Mouse (Mus musculus): ENCODE results near the gene Odf4. TPM values are rescaled to one million over a fixed set of nuclear protein-coding genes. Genes with fewer than 3 reads are reported as not detected.
"Not testable (repeated sequence)": the region's sequence is repeated elsewhere in the genome, so short reads cannot be mapped to it uniquely, and the experiment has no call there.

The Odf4 gene
- polyA plus RNA-seq, 1 experiment from 2014 or later: not detected

DNA sequence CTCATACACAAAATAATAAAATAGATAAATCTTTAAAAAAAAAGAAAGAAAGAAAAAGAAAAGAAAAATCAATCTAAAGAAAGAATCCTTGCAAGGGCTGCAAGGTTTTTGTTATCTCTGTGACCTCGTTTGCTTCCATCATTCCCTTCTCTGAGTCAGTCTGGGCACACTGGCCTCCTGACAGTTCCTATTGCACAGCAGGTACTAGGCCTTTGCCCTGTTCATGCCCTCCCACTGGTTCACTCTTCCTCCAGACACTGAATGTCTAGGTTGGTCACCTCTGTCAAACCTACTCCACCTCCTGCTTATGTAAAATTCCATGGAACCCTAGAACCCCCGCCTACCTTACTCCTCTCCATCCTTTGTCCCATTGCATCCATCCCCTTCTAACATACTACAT is 18.4 kb upstream of the Odf4 start:
- no peak for ATAC-seq (ENCODE audit: low FRiP score, low read depth)

DNA sequence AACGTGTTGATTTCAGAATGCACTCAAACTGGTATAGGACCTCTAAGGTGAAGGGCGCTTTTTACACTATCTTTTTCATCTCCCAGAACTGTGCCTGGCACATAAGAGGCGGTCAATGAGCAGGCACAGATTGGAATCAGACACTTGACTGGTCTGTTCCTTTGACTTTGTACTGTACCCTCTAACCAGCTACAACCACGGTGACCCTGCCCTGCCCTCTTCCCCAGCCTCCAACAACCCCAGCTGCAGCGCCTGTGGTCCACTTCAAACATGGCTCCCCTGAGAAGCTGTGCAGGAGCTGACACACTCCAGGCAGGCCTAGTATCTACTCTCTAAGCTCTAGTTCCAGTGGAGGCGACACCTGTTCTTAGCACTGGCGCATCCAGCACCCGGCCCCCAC is 15.8 kb upstream of the Odf4 start:
- Histone ChIP-seq H3K4me1 (peaks cover 15% of the 10 kb centered on the region), H3K27me3 (peaks cover 19% of the 10 kb centered on the region), H3K4me3 (no peak overlapping the region), H3K27ac (no peak overlapping the region), H3K4me2 (replicated peaks) (no peak overlapping the region), H3K9ac (no peak overlapping the region), H3K9me3 (no peaks in the 10 kb centered on the region), H3K36me3 (no peaks in the 10 kb centered on the region)
- WGBS: 88% methylated on average over 8 of the region's 8 CpGs
- ATAC-seq (ENCODE audit: low FRiP score, low read depth): no peak

More for the DNA sequence above, 18.4 kb upstream of the Odf4 start:
- no peak overlapping the region for H3K9ac ChIP-seq
- H3K4me2 ChIP-seq (replicated peaks): no peak overlapping the region
- H3K27ac ChIP-seq: no peak overlapping the region
- 80% methylated on average over 2 of the region's 2 CpGs for WGBS
- H3K9me3 ChIP-seq: no peaks in the 10 kb centered on the region
- H3K4me1 ChIP-seq: peaks cover 13% of the 10 kb centered on the region
- no peak overlapping the region for H3K4me3 ChIP-seq
- H3K27me3 ChIP-seq: peaks cover 28% of the 10 kb centered on the region
- no peaks in the 10 kb centered on the region for H3K36me3 ChIP-seq

DNA sequence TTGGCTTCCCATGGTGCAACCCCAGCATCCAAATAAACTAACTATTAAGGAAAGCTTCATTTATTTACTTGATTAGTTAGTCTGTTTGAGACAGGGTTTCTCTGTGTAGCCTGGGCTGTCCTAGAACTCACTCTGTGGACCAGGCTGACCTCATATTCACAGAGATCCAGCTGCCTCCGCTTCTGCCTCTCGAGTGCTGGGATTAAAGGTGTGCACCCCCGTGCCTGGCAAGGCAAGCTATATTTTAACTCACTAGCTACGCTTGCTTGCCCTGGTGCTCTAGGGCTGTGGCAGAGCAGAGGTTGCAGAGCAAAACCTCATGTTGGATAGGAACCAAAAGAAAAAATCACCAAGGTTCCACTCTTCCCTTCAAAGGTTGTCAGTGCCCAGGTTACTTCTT is 13.6 kb upstream of the Odf4 start:
- Histone ChIP-seq H3K4me1 (peaks cover 6% of the 10 kb centered on the region), H3K4me3 (peak overlapping the region; percentile 52), H3K9me3 (no peaks in the 10 kb centered on the region), H3K9ac (peak overlapping the region; percentile 70), H3K27ac (no peak overlapping the region), H3K27me3 (no peaks in the 10 kb centered on the region), H3K36me3 (no peaks in the 10 kb centered on the region), H3K4me2 (replicated peaks) (peak overlapping the region; percentile 69)
- WGBS: 52% methylated on average over 4 of the region's 4 CpGs
- ATAC-seq (ENCODE audit: low FRiP score, low read depth): no peak

DNA sequence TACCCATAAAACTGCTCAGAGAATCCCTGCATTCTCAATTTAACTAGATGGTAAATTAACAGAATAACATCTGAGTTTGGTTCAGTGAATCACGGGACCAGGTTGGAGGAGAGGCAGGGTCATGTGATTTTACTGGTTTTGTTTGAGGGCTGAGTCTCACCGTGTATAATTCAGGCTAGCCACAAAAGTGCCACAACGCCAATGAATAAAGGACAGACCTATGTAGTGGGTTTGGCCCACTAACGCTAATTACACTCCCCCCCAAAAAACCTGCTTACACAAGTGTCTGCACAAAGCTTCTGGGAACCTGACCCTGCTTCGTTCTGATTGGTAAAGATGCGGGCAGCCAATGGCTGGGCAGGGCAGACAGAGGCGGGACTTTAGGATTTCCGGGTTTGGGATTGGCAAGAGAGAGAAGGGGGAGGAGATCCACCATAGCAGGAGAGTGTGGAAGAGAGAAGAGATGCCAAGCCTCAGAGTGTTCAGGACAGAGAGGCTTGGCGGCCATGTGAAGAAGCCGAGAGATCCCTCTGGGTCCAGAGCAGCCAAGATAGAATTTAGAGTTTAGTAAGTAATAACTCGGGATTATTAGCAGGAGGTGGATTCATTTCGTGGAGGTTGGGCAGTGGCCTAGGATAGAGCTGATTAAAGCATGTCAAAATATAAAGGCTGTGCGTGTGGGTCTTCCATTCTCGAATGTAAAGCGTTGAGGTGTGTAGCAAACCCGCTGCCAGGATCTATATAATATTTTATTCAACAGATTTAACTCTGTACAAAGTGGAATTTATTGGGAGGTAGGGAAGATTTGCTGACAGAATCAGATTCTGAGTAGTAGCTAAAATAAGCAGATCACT is 12.8 kb upstream of the Odf4 start:
- Histone ChIP-seq H3K4me2 (replicated peaks) (peak overlapping the region; percentile 69), H3K27ac (peak overlapping the region; percentile 6; the same call in 1 of the 2 replicates), H3K9ac (peak overlapping the region; percentile 70), H3K27me3 (no peaks in the 10 kb centered on the region), H3K4me3 (peak overlapping the region; percentile 52), H3K4me1 (peaks cover 6% of the 10 kb centered on the region), H3K36me3 (no peaks in the 10 kb centered on the region), H3K9me3 (no peaks in the 10 kb centered on the region)
- ATAC-seq (ENCODE audit: low FRiP score, low read depth): peak; percentile 100
- WGBS: 3% methylated on average over 16 of the region's 16 CpGs

DNA sequence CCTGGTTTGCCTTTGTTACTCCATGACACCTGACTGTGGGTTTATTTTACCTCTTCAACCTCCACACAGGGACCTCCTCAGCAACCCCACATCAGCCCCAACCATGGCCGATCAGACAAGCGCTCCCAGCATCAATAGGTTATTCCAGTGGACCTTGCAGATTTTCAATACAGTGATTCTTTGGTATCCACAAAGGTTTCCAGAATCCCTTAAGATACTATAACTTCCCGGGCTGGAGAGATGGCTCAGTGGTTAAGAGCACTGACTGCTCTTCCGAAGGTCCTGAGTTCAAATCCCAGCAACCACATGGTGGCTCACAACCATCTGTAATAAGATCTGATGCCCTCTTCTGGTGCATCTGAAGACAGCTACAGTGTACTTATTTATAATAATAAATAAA is 10.1 kb upstream of the Odf4 start:
- WGBS: 92% methylated on average over 4 of the region's 4 CpGs
- H3K9ac ChIP-seq; H3K4me3 ChIP-seq; H3K36me3 ChIP-seq; H3K4me1 ChIP-seq; ATAC-seq (ENCODE audit: low FRiP score, low read depth); H3K9me3 ChIP-seq; H3K27me3 ChIP-seq; H3K27ac ChIP-seq; H3K4me2 ChIP-seq (replicated peaks): not testable (repeated sequence)

DNA sequence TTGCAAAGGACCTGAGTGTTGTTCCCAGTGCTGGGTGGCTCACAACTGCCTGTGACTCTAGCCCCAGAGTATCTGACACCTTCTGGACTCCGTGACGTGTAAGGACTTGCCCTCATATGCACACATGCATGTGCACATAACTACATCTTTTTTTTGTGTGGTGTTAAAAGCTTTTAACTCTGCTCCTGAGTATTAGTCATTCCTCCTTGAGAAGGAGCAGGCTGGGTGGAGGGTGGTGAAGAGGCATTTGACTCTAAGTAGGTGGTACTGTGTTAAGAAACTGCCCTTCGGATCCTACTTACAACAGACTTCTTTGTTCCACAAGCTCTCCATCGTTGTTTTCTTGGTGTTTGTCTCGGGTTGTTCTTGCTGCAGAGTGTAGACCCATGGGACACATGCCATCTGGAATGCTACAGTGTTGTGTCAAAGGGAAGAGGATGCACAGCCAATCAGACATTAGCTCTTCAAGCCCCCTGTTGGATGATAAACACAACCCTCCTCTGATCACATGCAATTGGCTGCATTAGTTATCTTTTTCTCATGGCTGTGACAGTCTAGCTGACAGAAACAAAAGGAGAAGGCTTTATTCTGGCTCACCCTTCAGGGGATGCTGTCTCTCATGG is 7.1 kb upstream of the Odf4 start:
- no peaks in the 10 kb centered on the region for H3K9me3 ChIP-seq
- no peak overlapping the region for H3K4me3 ChIP-seq
- no peaks in the 10 kb centered on the region for H3K36me3 ChIP-seq
- 79% methylated on average over 5 of the region's 5 CpGs for WGBS
- no peak overlapping the region for H3K9ac ChIP-seq
- no peaks in the 10 kb centered on the region for H3K4me1 ChIP-seq
- H3K27me3 ChIP-seq: no peaks in the 10 kb centered on the region
- no peak overlapping the region for H3K4me2 ChIP-seq (replicated peaks)
- no peak overlapping the region for H3K27ac ChIP-seq
- no peak for ATAC-seq (ENCODE audit: low FRiP score, low read depth)

DNA sequence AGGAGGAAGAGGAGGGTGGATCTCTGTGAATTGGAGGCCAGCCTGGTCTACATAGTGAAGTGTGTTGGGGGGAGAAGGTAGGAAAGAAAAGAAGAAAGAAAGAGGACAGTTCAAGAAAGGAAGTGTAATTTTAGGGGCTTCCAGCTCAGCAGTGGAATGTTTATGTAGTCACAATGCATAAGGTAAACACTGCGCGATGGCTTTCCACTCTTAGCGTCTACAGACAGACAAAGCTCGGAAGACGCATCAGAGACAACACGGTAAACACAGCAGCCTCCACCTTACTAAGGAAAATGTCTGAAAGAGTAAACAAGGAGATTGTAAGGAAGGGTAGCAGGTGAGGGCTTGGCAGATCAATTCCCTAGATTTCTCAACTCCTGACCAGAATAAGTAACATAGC is 3.1 kb upstream of the Odf4 start:
- no peaks in the 10 kb centered on the region for H3K4me1 ChIP-seq
- no peak for ATAC-seq (ENCODE audit: low FRiP score, low read depth)
- H3K27me3 ChIP-seq: no peaks in the 10 kb centered on the region
- no peak overlapping the region for H3K4me2 ChIP-seq (replicated peaks)
- H3K4me3 ChIP-seq: no peak overlapping the region
- H3K36me3 ChIP-seq: no peaks in the 10 kb centered on the region
- no peaks in the 10 kb centered on the region for H3K9me3 ChIP-seq
- no peak overlapping the region for H3K27ac ChIP-seq
- WGBS: 65% methylated on average over 6 of the region's 6 CpGs
- H3K9ac ChIP-seq: no peak overlapping the region

DNA sequence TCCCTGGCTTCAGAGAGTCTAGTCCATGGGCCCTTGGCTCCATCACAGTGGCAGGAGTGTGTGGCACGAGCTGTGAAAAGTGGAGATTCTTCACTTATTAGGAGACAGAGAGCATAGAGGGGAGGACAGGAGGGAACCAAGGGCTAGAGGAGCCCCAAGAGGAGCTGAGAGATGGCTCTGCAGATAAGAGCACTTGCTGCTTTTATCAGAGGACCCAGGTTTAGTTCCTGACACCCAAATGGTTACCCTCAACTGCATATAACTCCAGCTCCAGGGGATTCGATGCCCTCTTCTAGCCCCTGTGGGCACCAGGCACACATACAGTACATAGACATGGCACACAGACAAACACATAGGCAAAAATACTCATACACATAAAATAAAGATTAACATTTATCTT is 2.1 kb downstream of the Odf4 start:
- H3K4me1 ChIP-seq: no peaks in the 10 kb centered on the region
- no peak for ATAC-seq (ENCODE audit: low FRiP score, low read depth)
- no peaks in the 10 kb centered on the region for H3K27me3 ChIP-seq
- no peak overlapping the region for H3K9ac ChIP-seq
- no peak overlapping the region for H3K4me2 ChIP-seq (replicated peaks)
- H3K36me3 ChIP-seq: no peaks in the 10 kb centered on the region
- no peak overlapping the region for H3K4me3 ChIP-seq
- 84% methylated on average over 2 of the region's 2 CpGs for WGBS
- H3K27ac ChIP-seq: no peak overlapping the region
- no peaks in the 10 kb centered on the region for H3K9me3 ChIP-seq

DNA sequence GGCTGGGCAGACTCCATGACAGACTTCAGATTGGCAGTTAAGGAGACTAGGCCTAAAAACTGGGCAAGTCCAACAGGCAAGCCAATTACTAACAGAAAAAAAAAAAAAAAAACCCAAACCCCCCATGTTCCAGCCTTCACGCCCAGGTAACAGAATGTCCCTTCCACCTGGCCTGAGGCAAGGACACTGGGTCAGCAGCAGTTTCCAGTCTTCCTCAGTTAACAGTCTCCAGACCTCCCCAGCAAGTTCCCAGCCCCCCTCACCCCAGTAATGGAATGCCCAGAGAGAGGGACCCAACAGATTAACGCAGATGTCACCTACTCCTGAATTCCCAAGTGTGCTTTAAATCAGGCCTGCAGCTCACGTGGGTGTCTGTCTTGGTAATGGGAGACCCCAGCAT is 3.7 kb downstream of the Odf4 start:
- no peak for ATAC-seq (ENCODE audit: low FRiP score, low read depth)
- Histone ChIP-seq H3K4me2 (replicated peaks) (no peak overlapping the region), H3K9ac (no peak overlapping the region), H3K4me1 (no peaks in the 10 kb centered on the region), H3K9me3 (no peaks in the 10 kb centered on the region), H3K4me3 (no peak overlapping the region), H3K27me3 (no peaks in the 10 kb centered on the region), H3K27ac (no peak overlapping the region), H3K36me3 (no peaks in the 10 kb centered on the region)
- 52% methylated on average over 3 of the region's 3 CpGs for WGBS

DNA sequence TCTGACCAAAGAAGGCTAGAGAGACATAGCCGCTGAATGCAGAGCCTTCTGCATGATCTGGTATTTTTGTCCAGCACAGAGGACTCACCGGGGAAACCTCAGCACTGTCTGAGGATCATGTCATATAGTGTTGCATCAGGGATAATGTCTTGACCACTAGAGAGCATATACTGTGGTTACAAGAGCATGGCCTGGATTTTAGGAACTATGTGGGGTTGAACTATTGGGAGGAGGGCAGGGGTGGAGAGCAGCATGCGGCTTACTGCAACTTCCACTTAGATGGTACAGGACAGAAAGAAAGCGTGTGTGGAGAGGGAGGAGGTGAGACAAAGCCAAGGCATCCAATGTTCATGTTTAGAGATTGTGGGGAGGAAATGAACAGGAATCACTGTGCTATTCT is 12.3 kb downstream of the Odf4 start:
- no peak overlapping the region for H3K9ac ChIP-seq
- ATAC-seq (ENCODE audit: low FRiP score, low read depth): no peak
- no peaks in the 10 kb centered on the region for H3K9me3 ChIP-seq
- peaks cover 15% of the 10 kb centered on the region; the same call in 1 of the 2 replicates for H3K4me1 ChIP-seq
- no peak overlapping the region for H3K4me3 ChIP-seq
- H3K4me2 ChIP-seq (replicated peaks): no peak overlapping the region
- no peaks in the 10 kb centered on the region for H3K36me3 ChIP-seq
- H3K27ac ChIP-seq: no peak overlapping the region
- no peaks in the 10 kb centered on the region for H3K27me3 ChIP-seq
- WGBS: 94% methylated on average over 4 of the region's 4 CpGs

DNA sequence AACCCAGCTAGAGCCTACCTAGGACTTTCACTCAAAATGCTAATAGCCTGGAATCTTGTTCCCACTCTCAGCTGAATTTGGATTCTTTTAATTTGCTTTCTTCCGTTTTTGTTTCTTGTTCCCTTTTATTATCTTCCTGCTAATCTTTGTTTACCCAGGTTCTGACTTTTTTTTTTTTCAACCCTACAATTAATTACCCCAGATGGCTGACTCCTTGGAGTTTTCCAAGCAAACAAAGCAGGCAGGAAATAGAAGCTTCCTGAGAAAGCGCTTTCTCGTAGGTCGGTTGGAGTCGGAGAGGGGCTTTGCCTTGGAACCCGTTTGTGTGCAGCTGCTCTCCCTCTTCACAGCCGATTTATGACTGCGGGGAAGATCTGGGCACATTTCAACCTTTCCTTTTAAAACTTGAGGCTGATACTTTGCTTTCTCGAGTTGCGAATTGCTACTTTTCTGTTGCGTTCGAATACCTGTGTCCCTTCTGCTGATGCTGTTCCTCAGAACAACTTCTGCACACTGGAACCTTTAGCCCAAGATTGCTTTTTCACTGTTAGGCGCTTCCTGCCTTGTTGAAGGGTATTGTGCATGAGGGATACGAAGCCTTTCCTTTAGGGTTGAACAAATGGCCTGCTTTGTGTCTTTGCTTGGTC is 15.2 kb downstream of the Odf4 start:
- Histone ChIP-seq H3K4me2 (replicated peaks) (peak overlapping the region; percentile 14; the same call in 1 of the 2 replicates), H3K27ac (peak overlapping the region; percentile 49), H3K9ac (peak overlapping the region; percentile 27; the same call in 1 of the 2 replicates), H3K9me3 (no peaks in the 10 kb centered on the region), H3K4me3 (no peak overlapping the region), H3K36me3 (peaks cover 4% of the 10 kb centered on the region), H3K4me1 (peaks cover 18% of the 10 kb centered on the region; the same call in 1 of the 2 replicates), H3K27me3 (no peaks in the 10 kb centered on the region)
- ATAC-seq (ENCODE audit: low FRiP score, low read depth): no peak
- WGBS: 33% methylated on average over 14 of the region's 14 CpGs

DNA sequence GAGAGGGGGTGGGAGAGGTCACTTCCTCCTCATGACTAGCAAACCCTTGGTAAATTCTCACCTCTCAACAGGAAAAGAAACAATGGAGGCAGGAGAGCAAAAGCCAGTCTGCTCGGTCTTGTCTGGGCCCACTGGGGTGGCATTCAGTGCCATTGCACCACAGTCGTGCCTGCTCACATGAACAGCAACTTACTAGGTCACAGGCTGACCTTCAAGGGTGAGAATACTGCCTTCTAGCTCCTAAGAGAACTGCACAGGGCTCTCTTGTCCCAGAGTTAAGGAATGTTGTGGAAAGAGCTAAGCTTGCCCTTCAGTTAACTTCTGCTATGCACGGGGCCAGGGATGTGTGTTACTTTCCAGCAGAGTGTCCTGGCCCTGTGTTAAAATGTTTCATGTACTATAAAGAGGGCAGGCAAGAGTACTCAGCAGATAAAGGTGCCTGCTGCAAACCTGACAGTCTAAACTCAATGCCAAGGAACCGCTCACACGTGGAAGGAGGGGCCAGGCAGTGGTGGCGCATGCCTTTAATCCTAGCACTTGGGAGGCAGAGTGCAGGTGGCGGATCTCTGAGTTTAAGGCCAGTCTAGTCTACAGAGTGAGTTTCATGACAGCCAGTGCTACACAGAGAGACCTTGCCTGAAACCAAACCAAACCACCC is 17.9 kb downstream of the Odf4 start:
- peaks cover 18% of the 10 kb centered on the region; the same call in 1 of the 2 replicates for H3K4me1 ChIP-seq
- H3K27me3 ChIP-seq: no peaks in the 10 kb centered on the region
- no peak overlapping the region for H3K4me3 ChIP-seq
- no peak overlapping the region for H3K9ac ChIP-seq
- no peak overlapping the region for H3K27ac ChIP-seq
- H3K4me2 ChIP-seq (replicated peaks): no peak overlapping the region
- no peaks in the 10 kb centered on the region for H3K9me3 ChIP-seq
- peaks cover 30% of the 10 kb centered on the region for H3K36me3 ChIP-seq
- 42% methylated on average over 7 of the region's 7 CpGs for WGBS
- no peak for ATAC-seq (ENCODE audit: low FRiP score, low read depth)
